Mouse (Mus musculus): Measurements from ENCODE around the gene Clrn3. TPM values are rescaled to one million over a fixed set of nuclear protein-coding genes. Genes with fewer than 3 reads are reported as not detected.

The Clrn3 gene
- polyA plus RNA-seq, 1 experiment from 2014 or later, result not detected

DNA sequence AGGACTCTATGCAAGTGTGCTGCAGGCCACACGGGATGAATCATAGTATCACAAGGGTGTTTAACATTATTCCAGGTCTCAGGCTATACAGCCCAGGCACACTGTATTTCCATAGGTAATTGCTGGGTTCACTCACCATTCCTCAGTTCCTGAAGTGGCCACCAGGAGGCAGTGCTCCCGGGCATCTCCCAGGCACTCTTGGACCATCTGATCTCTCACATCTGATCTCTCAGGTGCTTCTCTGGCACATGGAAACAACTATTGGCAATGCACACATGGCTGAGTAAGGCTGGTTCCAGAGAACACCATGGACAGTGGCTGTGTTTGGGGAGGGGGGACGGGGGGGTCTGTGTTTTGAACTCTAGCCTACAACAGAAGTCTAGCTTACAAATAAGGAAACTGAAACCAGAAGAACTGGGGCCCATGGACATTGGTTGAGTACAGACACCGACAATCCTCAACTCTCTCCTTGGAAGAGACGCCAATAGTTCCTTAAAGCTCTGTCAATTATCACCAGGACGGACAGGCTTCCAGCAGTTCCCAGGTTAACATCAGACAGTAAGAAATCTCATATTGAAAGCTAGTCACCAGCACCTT is 40.1 kb downstream of the Clrn3 start:
- H3K9me3 ChIP-seq (ENCODE audit: control insufficient read depth, low read length), result no peaks in the 10 kb centered on the region
- no peak overlapping the region for H3K4me3 ChIP-seq (ENCODE audit: low read depth, low read length)
- H3K9ac ChIP-seq (ENCODE audit: low read depth, low read length), result no peak overlapping the region
- H3K4me2 ChIP-seq (ENCODE audit: low read depth, low read length), result no peak overlapping the region
- peaks cover 11% of the 10 kb centered on the region; the same call in 1 of the 2 replicates for H3K4me1 ChIP-seq (ENCODE audit: control insufficient read depth, insufficient read depth, low read length)
- no peak for ATAC-seq (ENCODE audit: low read depth)
- 78% methylated on average over 6 of the region's 6 CpGs for WGBS
- H3K36me3 ChIP-seq (ENCODE audit: control insufficient read depth, insufficient read depth, low read length), result no peaks in the 10 kb centered on the region
- DNase-seq (ENCODE audit: low spot score), result no peak
- H3K27me3 ChIP-seq (replicated peaks; ENCODE audit: control insufficient read depth, insufficient read depth, low read length), result no peaks in the 10 kb centered on the region
- H3K27ac ChIP-seq (replicated peaks; ENCODE audit: low read depth, low read length), result no peak overlapping the region

DNA sequence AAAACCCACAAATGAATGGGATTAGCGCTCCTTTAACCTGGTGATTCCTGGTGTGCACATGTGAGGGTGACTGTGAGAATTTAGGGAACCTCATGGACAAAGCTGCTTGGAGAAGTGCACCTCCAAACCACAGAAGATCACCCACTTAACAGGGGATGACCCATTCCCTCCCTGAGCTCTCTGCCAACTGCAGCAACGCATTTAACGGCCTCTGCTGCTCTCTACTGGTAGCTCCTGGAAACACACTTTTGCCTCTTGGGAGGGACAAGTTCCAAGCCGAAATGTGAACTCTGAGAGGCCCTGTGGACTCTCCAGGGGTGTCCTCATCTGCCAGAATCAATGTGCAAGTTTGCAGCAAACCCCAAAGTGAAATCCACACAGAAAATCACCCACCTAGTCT is 41.0 kb downstream of the Clrn3 start:
- 21% methylated on average over 4 of the region's 4 CpGs for WGBS
- Histone ChIP-seq H3K36me3 (ENCODE audit: control insufficient read depth, insufficient read depth, low read length) (no peaks in the 10 kb centered on the region), H3K27ac (replicated peaks; ENCODE audit: low read depth, low read length) (no peak overlapping the region), H3K27me3 (replicated peaks; ENCODE audit: control insufficient read depth, insufficient read depth, low read length) (no peaks in the 10 kb centered on the region), H3K4me3 (ENCODE audit: low read depth, low read length) (no peak overlapping the region), H3K4me2 (ENCODE audit: low read depth, low read length) (no peak overlapping the region), H3K4me1 (ENCODE audit: control insufficient read depth, insufficient read depth, low read length) (peaks cover 11% of the 10 kb centered on the region; the same call in 1 of the 2 replicates), H3K9me3 (ENCODE audit: control insufficient read depth, low read length) (no peaks in the 10 kb centered on the region), H3K9ac (ENCODE audit: low read depth, low read length) (no peak overlapping the region)
- DNase-seq (ENCODE audit: low spot score), result peak; percentile 61
- ATAC-seq (ENCODE audit: low read depth), result no peak

DNA sequence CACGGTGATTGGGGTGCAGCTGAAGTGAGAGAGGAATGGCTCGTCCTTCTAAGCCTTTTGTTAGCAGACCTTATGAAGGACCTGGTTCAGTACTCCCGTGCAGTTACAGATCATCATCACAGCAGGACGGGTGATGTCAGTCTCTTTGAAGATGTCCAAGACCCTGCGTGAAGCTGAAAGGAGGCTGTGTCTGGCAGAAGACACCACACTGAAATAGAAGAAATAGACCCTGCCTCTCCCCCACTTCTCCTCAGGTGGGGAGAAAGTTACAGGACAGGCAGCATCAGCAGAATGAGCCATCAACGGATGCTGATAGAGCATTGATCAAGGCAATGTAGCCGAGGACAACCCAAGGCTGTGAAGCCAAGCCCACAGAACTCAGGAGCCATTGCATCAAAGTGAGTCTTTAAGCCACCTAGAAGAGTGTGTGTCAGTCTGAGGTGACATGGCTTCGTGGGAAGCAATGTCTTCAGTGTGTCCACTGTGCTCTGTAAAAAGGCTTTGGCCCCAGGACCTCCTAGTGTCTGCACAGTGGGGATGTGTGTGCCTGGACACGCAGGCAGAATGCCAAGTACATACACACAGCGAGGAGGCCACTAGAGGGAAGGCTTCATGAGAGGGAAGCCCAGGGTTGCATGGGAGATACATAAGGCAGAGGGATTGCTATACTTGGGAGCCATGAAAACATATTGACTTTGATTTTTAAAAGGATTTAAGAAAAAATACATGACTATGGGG is 41.6 kb downstream of the Clrn3 start:
- H3K4me2 ChIP-seq (ENCODE audit: low read depth, low read length), result no peak overlapping the region
- no peaks in the 10 kb centered on the region for H3K27me3 ChIP-seq (replicated peaks; ENCODE audit: control insufficient read depth, insufficient read depth, low read length)
- ATAC-seq (ENCODE audit: low read depth), result no peak
- no peak for DNase-seq (ENCODE audit: low spot score)
- no peak overlapping the region for H3K9ac ChIP-seq (ENCODE audit: low read depth, low read length)
- no peaks in the 10 kb centered on the region for H3K36me3 ChIP-seq (ENCODE audit: control insufficient read depth, insufficient read depth, low read length)
- H3K27ac ChIP-seq (replicated peaks; ENCODE audit: low read depth, low read length), result no peak overlapping the region
- no peak overlapping the region for H3K4me3 ChIP-seq (ENCODE audit: low read depth, low read length)
- peaks cover 11% of the 10 kb centered on the region; the same call in 1 of the 2 replicates for H3K4me1 ChIP-seq (ENCODE audit: control insufficient read depth, insufficient read depth, low read length)
- H3K9me3 ChIP-seq (ENCODE audit: control insufficient read depth, low read length), result no peaks in the 10 kb centered on the region
- 57% methylated on average over 10 of the region's 10 CpGs for WGBS

DNA sequence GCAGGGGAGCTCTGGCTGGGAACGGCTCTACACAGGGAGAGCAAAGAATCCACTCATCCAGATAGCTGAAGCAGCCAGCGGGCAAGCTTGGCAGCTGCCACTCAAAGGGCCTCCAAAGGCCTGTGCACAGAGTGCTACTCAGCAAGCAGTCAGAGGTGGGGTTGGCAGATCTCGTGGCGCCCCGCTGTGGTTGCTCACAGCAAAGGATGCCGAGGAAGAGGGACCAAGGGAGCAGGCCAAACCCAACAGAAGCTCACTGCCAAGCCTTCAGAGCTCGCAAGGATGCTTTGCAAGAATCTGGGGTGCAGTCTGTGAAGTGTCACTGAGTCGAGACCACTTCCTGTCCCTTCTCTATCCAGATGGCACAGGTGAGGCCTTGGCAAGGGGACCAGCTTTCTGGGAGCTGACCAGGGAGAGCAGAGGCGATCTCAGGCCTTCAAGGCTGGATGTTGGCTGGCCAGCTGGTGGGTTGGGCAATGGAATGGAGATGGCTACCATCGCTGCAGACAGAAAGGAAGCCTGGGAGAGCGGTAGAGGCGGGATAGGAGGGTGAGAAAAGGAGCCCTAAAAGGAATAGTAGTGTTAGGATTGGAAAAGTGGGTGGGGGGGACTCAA is 42.6 kb downstream of the Clrn3 start:
- Histone ChIP-seq H3K27me3 (replicated peaks; ENCODE audit: control insufficient read depth, insufficient read depth, low read length) (no peaks in the 10 kb centered on the region), H3K36me3 (ENCODE audit: control insufficient read depth, insufficient read depth, low read length) (no peaks in the 10 kb centered on the region), H3K4me1 (ENCODE audit: control insufficient read depth, insufficient read depth, low read length) (peaks cover 11% of the 10 kb centered on the region; the same call in 1 of the 2 replicates), H3K4me3 (ENCODE audit: low read depth, low read length) (no peak overlapping the region), H3K9ac (ENCODE audit: low read depth, low read length) (no peak overlapping the region), H3K9me3 (ENCODE audit: control insufficient read depth, low read length) (no peaks in the 10 kb centered on the region), H3K27ac (replicated peaks; ENCODE audit: low read depth, low read length) (no peak overlapping the region), H3K4me2 (ENCODE audit: low read depth, low read length) (0 out of 2 replicates have a peak overlapping the region, but pooled peaks have one; percentile 7)
- 25% methylated on average over 11 of the region's 12 CpGs for WGBS
- ATAC-seq (ENCODE audit: low read depth), result peak; percentile 64; the same call in 1 of the 2 replicates
- peak; percentile 81 for DNase-seq (ENCODE audit: low spot score)

DNA sequence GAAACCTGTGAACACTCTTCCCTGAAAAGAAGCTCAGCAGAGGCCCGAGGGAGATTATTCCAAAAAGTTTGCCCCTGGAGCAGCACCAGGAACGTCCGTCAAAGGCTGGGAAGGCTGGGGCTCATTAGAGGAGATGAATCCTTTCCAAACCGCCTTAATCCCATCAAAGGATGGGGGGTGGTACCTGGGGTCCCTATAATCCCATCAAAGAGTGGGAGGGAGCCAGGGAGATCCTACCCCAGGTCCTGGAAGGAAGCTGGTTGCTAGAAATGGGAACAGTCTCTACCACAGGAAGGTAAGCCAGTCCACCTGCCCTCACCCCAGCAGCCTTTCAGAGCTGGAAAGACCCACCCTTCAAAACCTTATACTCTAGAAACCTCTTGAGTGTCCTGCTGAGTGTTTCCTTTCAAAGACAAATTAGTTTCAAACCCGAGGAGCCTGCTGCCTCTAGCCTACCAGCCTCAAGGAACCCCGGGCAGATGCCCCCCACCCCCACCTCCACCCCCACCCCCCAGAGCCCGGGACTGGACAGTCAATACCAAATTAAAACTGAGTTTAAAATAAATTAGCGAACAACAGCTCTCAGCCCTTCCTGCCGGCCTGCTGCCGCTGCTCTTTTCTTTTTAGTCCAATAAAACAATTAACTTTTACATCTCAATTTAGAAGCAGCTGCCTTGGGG is 43.2 kb downstream of the Clrn3 start:
- ATAC-seq (ENCODE audit: low read depth) (peak; percentile 15; the same call in 1 of the 2 replicates), DNase-seq (ENCODE audit: low spot score) (no peak)
- no peaks in the 10 kb centered on the region for H3K9me3 ChIP-seq (ENCODE audit: control insufficient read depth, low read length)
- no peaks in the 10 kb centered on the region for H3K27me3 ChIP-seq (replicated peaks; ENCODE audit: control insufficient read depth, insufficient read depth, low read length)
- peaks cover 11% of the 10 kb centered on the region; the same call in 1 of the 2 replicates for H3K4me1 ChIP-seq (ENCODE audit: control insufficient read depth, insufficient read depth, low read length)
- WGBS, result 9% methylated on average over 10 of the region's 10 CpGs
- H3K9ac ChIP-seq (ENCODE audit: low read depth, low read length), result no peak overlapping the region
- H3K4me3 ChIP-seq (ENCODE audit: low read depth, low read length), result no peak overlapping the region
- no peak overlapping the region for H3K27ac ChIP-seq (replicated peaks; ENCODE audit: low read depth, low read length)
- H3K4me2 ChIP-seq (ENCODE audit: low read depth, low read length), result 0 out of 2 replicates have a peak overlapping the region, but pooled peaks have one; percentile 7
- H3K36me3 ChIP-seq (ENCODE audit: control insufficient read depth, insufficient read depth, low read length), result no peaks in the 10 kb centered on the region

DNA sequence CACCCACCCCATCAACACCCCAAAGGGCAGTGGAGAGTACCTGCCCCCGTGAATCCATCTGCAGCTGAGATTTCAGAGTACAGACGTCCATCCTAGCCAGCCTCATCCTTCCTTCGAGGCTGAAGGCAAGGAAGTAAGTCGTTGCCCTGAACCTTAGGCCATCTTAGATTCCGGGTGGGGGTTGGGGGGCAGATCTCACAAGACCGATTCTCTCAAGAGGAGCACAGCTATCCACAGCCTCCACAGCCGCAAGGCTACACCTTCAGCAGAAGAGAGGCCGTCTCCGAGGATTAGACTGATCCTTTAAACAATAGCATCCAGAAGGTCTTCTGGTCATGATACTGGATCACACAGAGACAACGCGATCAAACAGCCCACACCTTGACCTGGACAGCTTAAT is 44.1 kb downstream of the Clrn3 start:
- DNase-seq (ENCODE audit: low spot score) (no peak), ATAC-seq (ENCODE audit: low read depth) (no peak)
- Histone ChIP-seq H3K27ac (replicated peaks; ENCODE audit: low read depth, low read length) (no peak overlapping the region), H3K9ac (ENCODE audit: low read depth, low read length) (no peak overlapping the region), H3K4me1 (ENCODE audit: control insufficient read depth, insufficient read depth, low read length) (peaks cover 18% of the 10 kb centered on the region), H3K4me2 (ENCODE audit: low read depth, low read length) (no peak overlapping the region), H3K9me3 (ENCODE audit: control insufficient read depth, low read length) (no peaks in the 10 kb centered on the region), H3K36me3 (ENCODE audit: control insufficient read depth, insufficient read depth, low read length) (no peaks in the 10 kb centered on the region), H3K4me3 (ENCODE audit: low read depth, low read length) (no peak overlapping the region), H3K27me3 (replicated peaks; ENCODE audit: control insufficient read depth, insufficient read depth, low read length) (no peaks in the 10 kb centered on the region)
- 43% methylated on average over 11 of the region's 11 CpGs for WGBS

DNA sequence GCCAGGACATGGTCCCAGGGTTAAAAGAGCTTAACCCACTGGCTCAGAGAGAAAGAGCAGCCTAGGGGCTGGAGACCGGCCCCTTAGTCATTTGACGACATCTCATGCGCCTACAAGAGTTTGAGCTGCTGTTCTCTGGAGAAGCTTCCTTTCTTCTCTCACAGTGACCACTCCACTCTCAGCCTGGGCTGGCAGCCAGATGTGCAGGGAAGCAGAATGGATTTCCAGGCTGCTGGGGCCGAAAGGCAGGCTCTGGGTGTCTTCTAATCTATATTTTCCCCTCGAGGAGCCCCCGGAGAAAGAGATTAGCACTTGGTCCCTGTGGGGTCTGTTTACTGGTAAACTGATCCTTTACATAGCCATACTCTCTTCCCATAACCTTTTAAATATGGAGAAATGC is 44.7 kb downstream of the Clrn3 start:
- no peak overlapping the region for H3K4me2 ChIP-seq (ENCODE audit: low read depth, low read length)
- H3K9ac ChIP-seq (ENCODE audit: low read depth, low read length), result no peak overlapping the region
- H3K27me3 ChIP-seq (replicated peaks; ENCODE audit: control insufficient read depth, insufficient read depth, low read length), result no peaks in the 10 kb centered on the region
- ATAC-seq (ENCODE audit: low read depth) (no peak), DNase-seq (ENCODE audit: low spot score) (no peak)
- WGBS, result 50% methylated on average over 6 of the region's 6 CpGs
- H3K4me3 ChIP-seq (ENCODE audit: low read depth, low read length), result no peak overlapping the region
- H3K9me3 ChIP-seq (ENCODE audit: control insufficient read depth, low read length), result no peaks in the 10 kb centered on the region
- H3K36me3 ChIP-seq (ENCODE audit: control insufficient read depth, insufficient read depth, low read length), result no peaks in the 10 kb centered on the region
- no peak overlapping the region for H3K27ac ChIP-seq (replicated peaks; ENCODE audit: low read depth, low read length)
- peaks cover 22% of the 10 kb centered on the region for H3K4me1 ChIP-seq (ENCODE audit: control insufficient read depth, insufficient read depth, low read length)

DNA sequence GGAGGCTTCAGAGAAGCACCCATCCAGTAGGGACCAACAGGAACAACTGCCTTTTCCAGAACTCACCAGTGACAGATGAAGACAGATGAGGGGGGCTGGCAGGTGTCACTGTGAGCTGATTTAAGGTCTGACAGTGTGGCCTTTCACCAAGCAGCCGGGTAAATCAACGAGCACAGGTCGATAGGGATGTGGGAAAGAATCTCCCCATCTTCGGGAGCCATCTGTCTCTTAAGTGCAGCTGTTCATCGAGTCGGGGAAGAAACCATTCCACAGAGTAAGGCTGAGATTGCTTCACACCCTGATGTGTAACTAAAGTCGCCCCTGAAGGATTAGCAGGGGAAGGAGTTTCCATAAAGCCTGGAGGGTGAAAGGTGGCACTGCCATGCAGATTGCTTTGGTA is 47.3 kb downstream of the Clrn3 start:
- Histone ChIP-seq H3K4me3 (ENCODE audit: low read depth, low read length) (no peak overlapping the region), H3K9ac (ENCODE audit: low read depth, low read length) (no peak overlapping the region), H3K9me3 (ENCODE audit: control insufficient read depth, low read length) (no peaks in the 10 kb centered on the region), H3K4me1 (ENCODE audit: control insufficient read depth, insufficient read depth, low read length) (peaks cover 22% of the 10 kb centered on the region), H3K4me2 (ENCODE audit: low read depth, low read length) (no peak overlapping the region), H3K27me3 (replicated peaks; ENCODE audit: control insufficient read depth, insufficient read depth, low read length) (no peaks in the 10 kb centered on the region), H3K36me3 (ENCODE audit: control insufficient read depth, insufficient read depth, low read length) (no peaks in the 10 kb centered on the region), H3K27ac (replicated peaks; ENCODE audit: low read depth, low read length) (no peak overlapping the region)
- DNase-seq (ENCODE audit: low spot score) (peak; percentile 25), ATAC-seq (ENCODE audit: low read depth) (no peak)
- 59% methylated on average over 7 of the region's 7 CpGs for WGBS
